Mouse (Mus musculus) hindbrain, embryonic 14.5 days (tissue): Measurements from ENCODE around the gene Sin3a. TPM values are rescaled to one million over a fixed set of nuclear protein-coding genes. Genes with fewer than 3 reads are reported as not detected.
A peak's percentile ranks its signal among the peaks of the same experiment; 100 is the strongest.

Experiments
- ATAC-seq: fragments of 200-750 bp; cut with Nextera tagmentation; 2 replicates; pipeline ENCODE4 v1.8.0; 2017; ENCODE audit warnings: moderate number of reproducible peaks, mild to moderate bottlenecking, moderate TSS enrichment, moderate library complexity; ENCODE audit not compliant: low FRiP score
- DNase-seq: peaks from one replicate; pipeline ENCODE4 v3.0.0-alpha.2; 2015; ENCODE audit warnings: low spot score
- H3K27ac ChIP-seq: fragments of 300-500 bp; sonication (generic); 2 replicates; pipeline ENCODE4 v1.5.1; 2014; ENCODE audit warnings: mild to moderate bottlenecking, moderate library complexity
- H3K27me3 ChIP-seq: fragments of 300-500 bp; sonication (generic); 2 replicates; pipeline ENCODE4 v1.6.1; 2014; ENCODE audit warnings: mild to moderate bottlenecking, low read length, mixed read lengths; ENCODE audit not compliant: control insufficient read depth, insufficient read depth
- H3K36me3 ChIP-seq: fragments of 300-500 bp; sonication (generic); replicated peaks from 2 replicates; pipeline ENCODE4 v1.6.1; 2014; ENCODE audit not compliant: control insufficient read depth, insufficient read depth
- H3K4me1 ChIP-seq: fragments of 300-500 bp; sonication (generic); replicated peaks from 2 replicates; pipeline ENCODE4 v1.6.1; 2014; ENCODE audit warnings: antibody characterized with exemption, low read length, mixed read lengths; ENCODE audit not compliant: control insufficient read depth, insufficient read depth
- H3K4me2 ChIP-seq: fragments of 300-500 bp; sonication (generic); replicated peaks from 2 replicates; pipeline ENCODE4 v1.6.1; 2014; ENCODE audit warnings: mild to moderate bottlenecking, moderate library complexity
- H3K4me3 ChIP-seq: fragments of 300-500 bp; sonication (generic); replicated peaks from 2 replicates; pipeline ENCODE4 v1.5.1; 2014; ENCODE audit warnings: mild to moderate bottlenecking, low read length
- H3K9ac ChIP-seq: fragments of 300-500 bp; sonication (generic); 2 replicates; pipeline ENCODE4 v1.6.1; 2014
- H3K9me3 ChIP-seq: fragments of 300-500 bp; sonication (generic); 2 replicates; pipeline ENCODE4 v1.6.1; 2016; ENCODE audit warnings: low read length; ENCODE audit not compliant: control insufficient read depth
- WGBS: fragments of 180-500 bp; shearing (Covaris S2); extraction: QIAGEN DNeasy Blood & Tissue Kit; methylation state at CpG from one replicate; pipeline ENCODE4 v1.1.7; 2014; 5-methylcytosine and 5-hydroxymethylcytosine counted together
- polyA plus RNA-seq: library from polyadenylated mRNA; unstranded; fragments of >200 nt; fragmentation: Nextera tagmentation; extraction: Ambion mirVana; gene quantifications from 2 replicates; pipeline ENCODE4 v1.2.1, GENCODE M21; 2014

The Sin3a gene
- 28.2 and 29.7 TPM in 2 replicates for polyA plus RNA-seq

DNA sequence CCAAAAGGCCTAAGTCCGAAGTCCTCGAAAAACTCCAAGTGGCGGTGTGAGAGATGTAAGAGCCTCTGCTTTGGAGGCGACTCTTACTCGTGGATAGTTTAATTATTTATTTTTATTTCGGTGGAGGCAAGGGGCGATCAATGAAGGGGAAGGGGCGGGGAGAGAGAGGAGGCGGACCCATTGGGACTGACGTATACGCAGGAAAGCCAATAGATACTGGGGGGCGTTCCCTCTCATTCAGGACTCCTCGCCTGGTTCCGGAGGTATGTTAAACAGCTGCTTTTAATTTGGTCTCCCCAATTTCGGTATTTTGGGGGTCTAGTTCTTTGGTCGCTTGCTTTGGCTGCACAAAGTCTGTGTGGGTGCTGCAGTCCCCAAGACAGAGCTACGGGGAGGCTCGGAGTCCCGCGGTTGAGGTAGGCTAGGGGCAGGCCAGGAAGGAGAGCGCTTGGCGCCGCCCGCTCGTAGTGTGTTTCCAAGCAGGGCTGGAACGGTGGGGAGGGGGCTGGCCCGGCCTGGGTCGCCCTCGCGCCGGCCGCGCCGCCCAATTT is at the start of gene Sin3a:
Gene Sin3a, plus strand, starts transcription at position 240 of the 551 bp plus-strand sequence.
- peak within 1 kb of the TSS; percentile 93 for H3K27ac ChIP-seq
- H3K36me3 ChIP-seq, result no peaks in the 10 kb centered on the region; the same call in 1 of the 2 replicates
- H3K4me2 ChIP-seq, result peak within 1 kb of the TSS; percentile 87
- ATAC-seq (no peak), DNase-seq (peak; percentile 78)
- H3K9ac ChIP-seq, result peak within 1 kb of the TSS; percentile 71
- no peaks in the 10 kb centered on the region for H3K9me3 ChIP-seq
- H3K4me3 ChIP-seq, result peak within 1 kb of the TSS; percentile 68
- H3K27me3 ChIP-seq, result no peaks in the 10 kb centered on the region
- peaks cover 23% of the 10 kb centered on the region for H3K4me1 ChIP-seq
- under 1% methylated on average over 34 of the region's 34 CpGs for WGBS

DNA sequence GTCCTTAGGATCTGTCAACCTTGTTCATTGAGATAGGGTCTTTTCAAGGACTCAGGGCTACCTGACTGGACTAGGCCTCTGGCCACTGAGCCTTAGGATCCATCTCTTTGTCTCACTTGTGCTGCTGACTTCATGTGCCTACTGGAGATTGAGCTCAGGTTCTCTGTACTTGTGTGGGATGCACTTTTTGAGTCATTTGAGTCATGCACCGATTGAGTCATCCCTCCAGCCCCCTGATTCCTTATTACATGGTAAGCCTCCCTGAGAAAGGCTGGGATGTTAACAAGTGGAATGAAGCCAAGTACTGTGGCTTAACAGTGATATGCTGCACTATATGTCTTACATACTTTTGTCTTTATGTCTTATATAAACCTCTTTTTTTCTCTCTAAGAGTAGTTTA is 40.1 kb upstream of the Sin3a start:
- WGBS, result 91% methylated on average over 1 of the region's 1 CpGs
- Histone ChIP-seq H3K4me1 (no peaks in the 10 kb centered on the region), H3K9me3 (no peaks in the 10 kb centered on the region), H3K4me2 (no peak overlapping the region), H3K27ac (no peak overlapping the region), H3K4me3 (no peak overlapping the region), H3K36me3 (peaks cover 74% of the 10 kb centered on the region), H3K27me3 (no peaks in the 10 kb centered on the region), H3K9ac (no peak overlapping the region)
- no peak for DNase-seq
- ATAC-seq, result no peak

DNA sequence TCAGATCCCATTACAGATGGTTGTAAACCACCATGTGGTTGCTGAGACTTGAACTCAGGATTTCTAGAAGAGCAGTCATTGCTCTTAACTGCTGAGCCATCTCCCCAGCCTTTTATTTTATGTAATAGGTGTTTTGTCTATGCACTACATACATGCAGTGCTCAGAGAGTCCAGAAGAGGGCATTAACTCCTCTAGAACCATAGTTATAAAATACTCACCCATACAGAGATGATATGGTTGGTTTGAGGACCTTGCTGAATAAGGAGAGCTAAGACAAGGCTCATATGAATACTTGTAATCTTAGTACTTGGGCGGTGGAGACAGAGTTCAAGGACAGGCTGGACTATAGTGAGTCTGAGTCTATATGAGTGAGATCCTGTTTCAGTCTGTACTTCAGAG is 15.6 kb upstream of the Sin3a start:
- 100% methylated on average over 1 of the region's 1 CpGs for WGBS
- peaks cover 64% of the 10 kb centered on the region for H3K36me3 ChIP-seq
- no peaks in the 10 kb centered on the region for H3K4me1 ChIP-seq
- DNase-seq, result peak; percentile 53
- ATAC-seq, result no peak
- H3K4me3 ChIP-seq, result no peak overlapping the region
- H3K9me3 ChIP-seq, result no peaks in the 10 kb centered on the region
- H3K27me3 ChIP-seq, result no peaks in the 10 kb centered on the region
- no peak overlapping the region for H3K4me2 ChIP-seq
- no peak overlapping the region for H3K27ac ChIP-seq
- no peak overlapping the region for H3K9ac ChIP-seq

DNA sequence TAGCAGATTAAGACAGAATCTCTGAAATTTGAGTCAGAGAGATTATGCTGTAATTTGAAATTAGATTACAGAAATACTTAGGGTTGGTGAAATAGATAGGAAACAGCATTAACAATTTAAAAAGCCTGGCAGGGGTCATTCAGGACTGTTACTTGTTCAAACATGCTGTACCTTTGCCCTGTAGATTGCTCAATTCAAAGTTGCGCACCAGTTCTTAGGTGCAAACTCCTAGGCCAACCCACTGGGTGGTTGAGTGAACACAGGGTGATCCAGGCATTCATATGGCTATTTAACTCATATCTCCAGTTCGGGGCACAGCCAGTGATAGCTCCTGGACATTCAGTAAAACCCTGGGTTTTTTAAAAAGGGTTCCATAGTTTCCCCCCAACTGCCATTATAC is 7.7 kb upstream of the Sin3a start:
- WGBS, result 94% methylated on average over 2 of the region's 2 CpGs
- Histone ChIP-seq H3K4me3 (no peak overlapping the region), H3K9ac (no peak overlapping the region), H3K4me1 (no peaks in the 10 kb centered on the region), H3K27ac (no peak overlapping the region), H3K4me2 (no peak overlapping the region), H3K27me3 (no peaks in the 10 kb centered on the region), H3K9me3 (no peaks in the 10 kb centered on the region), H3K36me3 (peaks cover 32% of the 10 kb centered on the region)
- no peak for DNase-seq
- ATAC-seq, result no peak

DNA sequence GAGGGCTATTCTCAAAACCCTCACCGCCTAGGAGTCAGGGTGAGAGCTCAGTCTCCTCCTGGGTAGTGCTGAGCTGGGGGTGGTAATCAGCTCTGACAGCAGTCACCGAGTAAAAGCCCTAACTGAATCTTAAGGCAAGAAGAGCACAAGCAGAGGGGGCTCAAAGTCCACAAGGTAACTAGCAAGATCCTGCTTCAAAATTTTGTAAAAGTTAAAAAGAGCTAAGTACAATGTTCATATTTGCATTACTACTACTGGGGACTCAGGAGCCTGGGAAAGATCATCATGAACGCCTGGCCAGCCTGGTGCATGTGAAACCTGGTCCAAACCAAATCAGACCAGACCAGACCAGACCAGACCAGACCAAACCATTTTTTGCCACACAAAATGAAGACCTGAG is 3.6 kb upstream of the Sin3a start:
- ATAC-seq (no peak), DNase-seq (no peak)
- H3K4me3 ChIP-seq, result no peak overlapping the region
- H3K4me2 ChIP-seq, result no peak overlapping the region
- peaks cover 8% of the 10 kb centered on the region; the same call in 1 of the 2 replicates for H3K4me1 ChIP-seq
- no peak overlapping the region for H3K9ac ChIP-seq
- H3K27me3 ChIP-seq, result no peaks in the 10 kb centered on the region
- peaks cover 3% of the 10 kb centered on the region; the same call in 1 of the 2 replicates for H3K36me3 ChIP-seq
- no peaks in the 10 kb centered on the region for H3K9me3 ChIP-seq
- H3K27ac ChIP-seq, result no peak overlapping the region
- 70% methylated on average over 3 of the region's 3 CpGs for WGBS

DNA sequence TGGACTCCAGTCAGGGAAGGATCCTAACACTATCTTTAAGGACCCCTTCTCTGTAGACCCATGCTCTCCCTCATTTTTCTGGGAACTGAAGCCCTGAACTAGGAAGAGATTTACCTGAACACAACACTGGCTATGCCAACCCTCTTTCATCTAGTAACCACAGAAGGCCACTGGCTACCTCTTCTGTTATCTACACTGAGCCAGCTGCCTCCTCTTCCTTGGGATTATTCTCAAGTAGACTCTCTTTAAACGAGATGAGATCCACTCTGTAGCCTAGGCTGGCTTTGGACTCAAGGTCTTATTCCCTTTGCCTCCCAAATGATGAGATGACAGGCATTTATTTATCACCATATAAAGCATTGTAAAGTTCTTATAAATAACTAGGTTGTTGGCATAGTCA is 1.6 kb upstream of the Sin3a start:
- Histone ChIP-seq H3K36me3 (peaks cover 3% of the 10 kb centered on the region; the same call in 1 of the 2 replicates), H3K4me3 (no peak overlapping the region), H3K27ac (no peak overlapping the region), H3K9me3 (no peaks in the 10 kb centered on the region), H3K4me1 (peaks cover 22% of the 10 kb centered on the region), H3K27me3 (no peaks in the 10 kb centered on the region), H3K9ac (no peak overlapping the region), H3K4me2 (no peak overlapping the region)
- DNase-seq, result no peak
- no peak for ATAC-seq
- WGBS, result 56% methylated on average over 1 of the region's 1 CpGs

DNA sequence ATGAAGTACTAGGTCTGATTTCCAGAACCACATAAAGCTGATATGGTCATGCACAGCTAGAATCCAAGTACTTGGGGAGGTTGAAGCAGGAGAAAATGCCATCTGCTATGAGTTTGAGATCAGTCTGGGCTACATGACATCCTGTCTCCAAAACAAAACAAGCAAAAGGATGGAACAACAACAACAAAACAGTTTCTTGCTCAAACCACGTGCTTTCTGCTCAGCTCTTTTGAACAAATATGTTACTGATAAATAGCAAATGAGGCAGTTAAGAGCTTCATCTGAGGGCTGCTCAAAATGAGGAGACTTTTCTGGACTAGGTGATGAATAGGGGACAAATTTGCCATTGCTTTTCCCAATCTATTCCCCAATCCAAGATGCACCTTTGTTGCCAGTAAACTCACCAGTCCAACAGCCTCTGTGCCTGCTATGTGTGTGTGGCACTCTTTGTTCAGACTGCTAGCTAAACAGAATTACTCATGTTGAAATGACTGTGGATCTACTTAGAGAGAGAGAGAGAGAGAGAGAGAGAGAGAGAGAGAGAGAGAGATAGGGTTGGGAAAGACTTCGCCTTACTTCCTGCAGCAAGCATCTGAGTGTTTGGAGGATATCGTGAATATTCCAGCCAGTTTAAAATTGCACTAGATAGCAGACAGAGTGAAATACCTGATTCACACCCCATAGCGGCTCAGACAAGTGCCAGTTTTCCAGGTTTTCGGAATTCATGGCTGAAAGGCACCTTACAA is 867 bp upstream of the Sin3a start:
- Histone ChIP-seq H3K9me3 (no peaks in the 10 kb centered on the region), H3K27me3 (no peaks in the 10 kb centered on the region), H3K36me3 (no peaks in the 10 kb centered on the region; the same call in 1 of the 2 replicates), H3K4me1 (peaks cover 23% of the 10 kb centered on the region), H3K4me2 (peak overlapping the region; percentile 87), H3K9ac (peak overlapping the region; percentile 57), H3K27ac (no peak overlapping the region), H3K4me3 (peak overlapping the region; percentile 68)
- DNase-seq (no peak), ATAC-seq (no peak)
- 27% methylated on average over 5 of the region's 5 CpGs for WGBS

DNA sequence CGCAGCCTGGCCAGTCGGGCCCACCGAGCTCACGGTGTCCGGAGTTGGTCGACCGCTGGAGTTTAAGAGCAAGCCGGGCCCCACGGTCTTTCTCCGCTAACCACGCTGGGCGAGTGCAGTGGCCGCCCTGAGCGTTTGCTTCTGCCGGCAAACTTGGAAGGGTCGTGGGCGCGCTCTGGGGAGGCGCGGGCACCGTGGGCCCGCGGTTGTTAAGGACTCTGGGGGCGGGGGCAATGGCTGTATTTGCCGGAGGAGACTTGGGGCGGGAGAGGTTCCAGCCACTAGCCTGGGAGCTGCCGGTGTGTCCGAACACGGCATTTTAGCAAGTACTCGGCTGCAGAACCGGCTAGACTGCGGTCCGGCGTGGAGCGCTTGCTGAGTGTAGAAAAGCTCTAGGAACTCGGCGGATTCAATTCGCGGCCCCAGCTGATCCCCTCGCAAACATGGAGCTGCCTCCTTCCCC is 717 bp downstream of the Sin3a start:
- Histone ChIP-seq H3K27ac (peak overlapping the region; percentile 93), H3K27me3 (no peaks in the 10 kb centered on the region), H3K36me3 (no peaks in the 10 kb centered on the region; the same call in 1 of the 2 replicates), H3K9ac (peak overlapping the region; percentile 71), H3K4me1 (peaks cover 27% of the 10 kb centered on the region), H3K9me3 (no peaks in the 10 kb centered on the region), H3K4me2 (peak overlapping the region; percentile 87), H3K4me3 (peak overlapping the region; percentile 68)
- ATAC-seq (no peak), DNase-seq (no peak)
- WGBS, result under 1% methylated on average over 40 of the region's 40 CpGs

DNA sequence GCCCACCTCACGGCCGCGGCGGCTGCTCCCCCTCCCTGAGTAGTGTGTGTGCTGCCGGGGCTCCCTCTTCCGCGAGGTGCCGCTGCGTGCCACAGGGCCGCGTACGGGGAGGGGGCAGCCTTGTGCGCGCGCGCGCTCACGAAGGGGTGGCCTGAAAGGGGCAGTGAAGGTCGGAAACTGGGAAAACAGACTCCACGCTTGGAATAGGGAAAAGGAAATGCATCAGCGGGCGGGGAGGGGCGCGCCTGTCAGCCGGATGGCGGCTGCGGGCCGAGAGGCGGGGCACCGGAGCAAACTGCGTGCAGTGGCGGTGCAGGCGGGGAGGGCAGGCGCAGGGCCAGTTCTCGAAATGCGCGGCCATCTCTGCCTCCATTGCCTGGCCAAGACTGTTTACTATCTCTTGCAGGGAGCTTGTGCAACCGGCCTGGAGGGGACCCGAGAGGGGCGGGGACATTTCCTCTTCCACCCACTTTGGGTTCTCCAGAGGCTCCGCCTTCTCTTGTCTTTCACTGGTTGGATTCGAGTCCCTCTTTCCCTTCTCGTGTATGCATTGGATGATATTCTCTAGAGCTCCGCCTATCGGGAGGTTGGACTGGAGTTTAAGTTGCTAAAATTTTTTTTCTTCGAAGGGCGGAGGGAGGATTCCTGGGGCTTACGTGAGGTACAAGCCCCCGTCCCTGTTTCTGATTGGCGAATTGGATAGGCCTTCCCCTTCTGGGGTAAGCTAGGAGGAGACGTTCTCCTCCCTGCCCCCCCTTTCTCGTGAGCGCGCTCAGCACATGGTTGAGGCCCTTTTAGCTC is 1.3 kb downstream of the Sin3a start:
- peak overlapping the region; percentile 71 for H3K9ac ChIP-seq
- peak overlapping the region; percentile 87 for H3K4me2 ChIP-seq
- DNase-seq (peak; percentile 97), ATAC-seq (peak; percentile 71)
- H3K9me3 ChIP-seq, result no peaks in the 10 kb centered on the region
- WGBS, result under 1% methylated on average over 45 of the region's 54 CpGs
- peak overlapping the region; percentile 93 for H3K27ac ChIP-seq
- no peaks in the 10 kb centered on the region; the same call in 1 of the 2 replicates for H3K36me3 ChIP-seq
- peak overlapping the region; percentile 68 for H3K4me3 ChIP-seq
- H3K27me3 ChIP-seq, result no peaks in the 10 kb centered on the region
- peaks cover 33% of the 10 kb centered on the region for H3K4me1 ChIP-seq
